Comparison of ENCODE assay signal across 21 mouse cellular contexts in the genomic region with DNA sequence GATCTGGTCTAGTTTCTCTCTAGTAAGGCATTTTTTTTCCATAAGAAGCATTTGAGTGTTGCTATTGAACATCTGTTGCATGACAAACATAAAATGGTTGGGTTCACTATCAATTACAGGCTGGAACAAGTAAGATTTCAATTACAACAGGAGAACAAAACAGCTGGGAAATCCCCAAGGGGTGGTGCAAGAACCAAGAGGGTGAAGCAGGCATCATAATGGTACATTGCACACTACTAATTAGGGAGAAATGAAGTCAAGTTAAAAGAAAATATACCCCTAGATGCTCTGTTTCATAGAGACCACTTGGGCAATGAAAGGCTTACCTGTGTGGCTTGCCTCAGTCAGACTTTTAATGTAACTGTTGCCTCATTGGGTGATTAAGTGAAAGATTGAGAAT.
A peak's percentile ranks its signal among the peaks of the same experiment; 100 is the strongest.
DNase-seq lines count a peak whose midpoint lies in the region; ATAC-seq and TF ChIP-seq lines count a peak whose summit lies in the region.
"Had no signal": no experiment of that assay in that cellular context is flagged by ENCODE, and none has a peak within 500 bp of the region (broad histone marks: within the 10 kb centered on the region; RNA-seq: fewer than 3 reads in every experiment).

No protein-coding gene starts in this region.

- ATAC-seq in embryonic facial prominence, embryonic 14.5 days (ENCODE audit: low read depth) = peak; percentile 86
- ATAC-seq in midbrain, embryonic 12.5 days (ENCODE audit: low FRiP score, low read depth) = peak; percentile 19; the same call in 1 of the 2 replicates
- ATAC-seq in midbrain, embryonic 15.5 days (replicated peaks) = no peak
- ATAC-seq in neural tube, embryonic 15.5 days (ENCODE audit: low FRiP score) = peak; percentile 31; the same call in 1 of the 2 replicates
- ATAC-seq: CD4-positive, CD25-positive, alpha-beta regulatory T cell, adult 4 months; forebrain, embryonic 14.5 days had no signal

- no peaks in the 10 kb centered on the region for H3K4me1 ChIP-seq in embryonic facial prominence, embryonic 14.5 days (ENCODE audit: control insufficient read depth, insufficient read depth, low read length)
- no peaks in the 10 kb centered on the region for H3K4me1 ChIP-seq in embryonic facial prominence, embryonic 10.5 days
- H3K4me1 ChIP-seq in midbrain, embryonic 12.5 days = peaks cover 3% of the 10 kb centered on the region; the same call in 1 of the 2 replicates
- no peaks in the 10 kb centered on the region for H3K4me1 ChIP-seq in midbrain, embryonic 15.5 days
- H3K4me1 ChIP-seq in neural tube, embryonic 15.5 days = no peaks in the 10 kb centered on the region
- H3K4me1 ChIP-seq: heart, embryonic 13.5 days; hindbrain, embryonic 15.5 days had no signal

- no peak overlapping the region for H3K4me3 ChIP-seq in embryonic facial prominence, embryonic 14.5 days (ENCODE audit: low read depth, low read length)
- H3K4me3 ChIP-seq in embryonic facial prominence, embryonic 10.5 days = no peak overlapping the region
- H3K4me3 ChIP-seq in midbrain, embryonic 12.5 days = no peak overlapping the region
- H3K4me3 ChIP-seq in midbrain, embryonic 15.5 days = no peak overlapping the region
- H3K4me3 ChIP-seq in neural tube, embryonic 15.5 days (replicated peaks) = no peak overlapping the region
- H3K4me3 ChIP-seq: heart, embryonic 13.5 days; hindbrain, embryonic 15.5 days had no signal

- H3K9ac ChIP-seq in embryonic facial prominence, embryonic 14.5 days (ENCODE audit: low read depth, low read length) = no peak overlapping the region
- no peak overlapping the region for H3K9ac ChIP-seq in midbrain, embryonic 12.5 days (replicated peaks)
- no peak overlapping the region for H3K9ac ChIP-seq in midbrain, embryonic 15.5 days
- no peak overlapping the region for H3K9ac ChIP-seq in neural tube, embryonic 15.5 days (replicated peaks)
- H3K9ac ChIP-seq: heart, embryonic 13.5 days; hindbrain, embryonic 15.5 days had no signal

- H3K4me2 ChIP-seq in embryonic facial prominence, embryonic 14.5 days (ENCODE audit: low read depth, low read length) = no peak overlapping the region
- H3K4me2 ChIP-seq in midbrain, embryonic 12.5 days (replicated peaks) = no peak overlapping the region
- no peak overlapping the region for H3K4me2 ChIP-seq in midbrain, embryonic 15.5 days
- H3K4me2 ChIP-seq in neural tube, embryonic 15.5 days = no peak overlapping the region
- H3K4me2 ChIP-seq: heart, embryonic 13.5 days; hindbrain, embryonic 15.5 days had no signal

- no peaks in the 10 kb centered on the region for H3K27me3 ChIP-seq in embryonic facial prominence, embryonic 14.5 days (replicated peaks; ENCODE audit: control insufficient read depth, insufficient read depth, low read length)
- H3K27me3 ChIP-seq in embryonic facial prominence, embryonic 10.5 days (replicated peaks; ENCODE audit: low read depth, poor library complexity, severe bottlenecking) = no peaks in the 10 kb centered on the region
- no peaks in the 10 kb centered on the region for H3K27me3 ChIP-seq in midbrain, embryonic 12.5 days
- no peaks in the 10 kb centered on the region for H3K27me3 ChIP-seq in midbrain, embryonic 15.5 days (replicated peaks)
- H3K27me3 ChIP-seq in neural tube, embryonic 15.5 days (replicated peaks) = no peaks in the 10 kb centered on the region
- H3K27me3 ChIP-seq: heart, embryonic 13.5 days; hindbrain, embryonic 15.5 days had no signal

- peak; percentile 36 for DNase-seq in embryonic facial prominence, embryonic 14.5 days (ENCODE audit: low spot score)
- DNase-seq in embryonic facial prominence, embryonic 10.5 days (ENCODE audit: low spot score) = no peak
- DNase-seq in brain, embryonic 14.5 days (ENCODE audit: low read depth) = peak; percentile 43
- no peak for DNase-seq in cerebellum, postnatal 36 days
- DNase-seq: adrenal gland, adult 8-10 months; adrenal gland, postnatal 36 days; B cell, adult 2 months; cerebellum, adult 11 months; cerebellum, adult 8-10 months; cerebellum, postnatal 25 days; gastrocnemius, postnatal 36 days; heart, adult 11 months; heart, postnatal 36 days had no signal

- no peak overlapping the region for H3K27ac ChIP-seq in embryonic facial prominence, embryonic 14.5 days (replicated peaks; ENCODE audit: low read depth, low read length)
- no peak overlapping the region for H3K27ac ChIP-seq in embryonic facial prominence, embryonic 10.5 days (replicated peaks)
- no peak overlapping the region for H3K27ac ChIP-seq in midbrain, embryonic 12.5 days (replicated peaks)
- no peak overlapping the region for H3K27ac ChIP-seq in midbrain, embryonic 15.5 days
- no peak overlapping the region for H3K27ac ChIP-seq in neural tube, embryonic 15.5 days (replicated peaks)
- H3K27ac ChIP-seq: heart, embryonic 13.5 days; hindbrain, embryonic 15.5 days had no signal

- no peaks in the 10 kb centered on the region for H3K9me3 ChIP-seq in embryonic facial prominence, embryonic 14.5 days (ENCODE audit: control insufficient read depth, low read length)
- H3K9me3 ChIP-seq in embryonic facial prominence, embryonic 10.5 days = no peaks in the 10 kb centered on the region
- no peaks in the 10 kb centered on the region for H3K9me3 ChIP-seq in midbrain, embryonic 12.5 days
- H3K9me3 ChIP-seq in midbrain, embryonic 15.5 days = no peaks in the 10 kb centered on the region
- no peaks in the 10 kb centered on the region for H3K9me3 ChIP-seq in neural tube, embryonic 15.5 days (replicated peaks)
- H3K9me3 ChIP-seq: heart, embryonic 13.5 days; hindbrain, embryonic 15.5 days had no signal

- no peak for TF ChIP-seq CTCF in brain, embryonic 14.5 days (IDR thresholded peaks at IDR 0.05; ENCODE audit: borderline replicate concordance, extremely low read depth, insufficient read depth, insufficient read length)

- TF ChIP-seq POLR2A in brain, embryonic 14.5 days (IDR thresholded peaks at IDR 0.05; ENCODE audit: borderline replicate concordance, extremely low read depth, insufficient read depth, insufficient read length, poor library complexity, severe bottlenecking) = no peak

- no peaks in the 10 kb centered on the region for H3K36me3 ChIP-seq in embryonic facial prominence, embryonic 14.5 days (ENCODE audit: control insufficient read depth, insufficient read depth, low read length)
- no peaks in the 10 kb centered on the region for H3K36me3 ChIP-seq in embryonic facial prominence, embryonic 10.5 days (replicated peaks)
- H3K36me3 ChIP-seq in midbrain, embryonic 12.5 days = no peaks in the 10 kb centered on the region
- no peaks in the 10 kb centered on the region for H3K36me3 ChIP-seq in midbrain, embryonic 15.5 days (replicated peaks)
- H3K36me3 ChIP-seq in neural tube, embryonic 15.5 days = no peaks in the 10 kb centered on the region
- H3K36me3 ChIP-seq: G1E; heart, embryonic 13.5 days; hindbrain, embryonic 15.5 days had no signal

Comparison
In these comparisons a context has a peak if more than half of its experiments do, and no peak if none do; other contexts are left out.
1. DNase-seq: peak in embryonic facial prominence, embryonic 14.5 days (single experiment) and brain, embryonic 14.5 days (single experiment); none in embryonic facial prominence, embryonic 10.5 days (single experiment) and cerebellum, postnatal 36 days (0 of 2).